Mouse (Mus musculus): ENCODE results near the gene Batf.

Gene Batf

DNA sequence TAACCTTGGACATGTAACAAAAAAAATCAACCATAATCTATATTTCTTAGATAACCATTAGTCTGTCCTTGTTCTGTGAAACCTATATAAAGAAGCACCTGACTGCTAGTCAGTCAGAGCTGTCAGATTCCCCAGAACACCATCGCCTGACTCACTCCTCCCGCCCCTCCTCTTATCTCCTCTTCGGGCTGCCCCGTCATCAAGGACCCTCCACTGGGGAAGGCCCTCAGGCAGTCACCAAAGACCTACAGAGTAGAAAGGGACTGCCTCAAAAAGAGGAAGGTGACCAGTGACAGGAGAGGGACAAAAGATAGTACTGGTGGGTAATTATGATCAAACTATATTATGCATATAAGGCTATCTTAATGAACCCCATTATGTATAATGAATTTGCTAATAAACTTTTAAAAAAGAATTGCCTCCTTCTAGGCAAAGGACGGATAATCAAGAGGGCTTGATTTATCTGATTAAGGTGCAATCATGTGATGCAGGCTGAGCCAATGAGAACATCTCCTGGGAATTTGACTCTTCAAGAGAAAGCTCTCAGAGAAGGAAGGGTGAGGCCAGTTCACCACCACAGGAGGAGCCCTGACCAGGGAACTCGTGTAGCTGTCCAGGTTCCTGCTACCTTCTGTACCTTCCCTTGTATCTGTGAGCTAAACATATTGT, 40.4 kb downstream of the Batf start:
- no peak for DNase-seq (ENCODE audit: low read depth, low spot score)

DNA sequence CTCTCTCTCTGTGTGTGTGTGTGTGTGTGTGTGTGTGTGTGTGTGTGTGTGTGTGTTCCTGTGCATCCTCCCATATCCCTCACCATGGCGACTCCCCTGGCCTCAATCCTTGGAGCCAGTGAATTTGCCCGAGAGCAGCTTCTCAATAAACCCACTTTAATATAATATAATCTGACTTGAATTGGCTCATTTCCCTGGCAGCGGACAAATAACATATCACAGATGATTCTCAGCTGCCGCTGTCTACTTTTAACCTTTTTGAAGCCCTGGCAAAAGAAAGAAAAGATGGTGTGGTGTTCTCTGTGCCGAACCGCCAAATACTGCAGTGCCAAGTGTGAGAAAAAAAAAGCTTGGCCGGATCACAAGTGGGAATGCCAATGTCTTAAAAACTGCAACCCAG, 41.7 kb downstream of the Batf start:
- no peak for DNase-seq (ENCODE audit: low read depth, low spot score)

DNA sequence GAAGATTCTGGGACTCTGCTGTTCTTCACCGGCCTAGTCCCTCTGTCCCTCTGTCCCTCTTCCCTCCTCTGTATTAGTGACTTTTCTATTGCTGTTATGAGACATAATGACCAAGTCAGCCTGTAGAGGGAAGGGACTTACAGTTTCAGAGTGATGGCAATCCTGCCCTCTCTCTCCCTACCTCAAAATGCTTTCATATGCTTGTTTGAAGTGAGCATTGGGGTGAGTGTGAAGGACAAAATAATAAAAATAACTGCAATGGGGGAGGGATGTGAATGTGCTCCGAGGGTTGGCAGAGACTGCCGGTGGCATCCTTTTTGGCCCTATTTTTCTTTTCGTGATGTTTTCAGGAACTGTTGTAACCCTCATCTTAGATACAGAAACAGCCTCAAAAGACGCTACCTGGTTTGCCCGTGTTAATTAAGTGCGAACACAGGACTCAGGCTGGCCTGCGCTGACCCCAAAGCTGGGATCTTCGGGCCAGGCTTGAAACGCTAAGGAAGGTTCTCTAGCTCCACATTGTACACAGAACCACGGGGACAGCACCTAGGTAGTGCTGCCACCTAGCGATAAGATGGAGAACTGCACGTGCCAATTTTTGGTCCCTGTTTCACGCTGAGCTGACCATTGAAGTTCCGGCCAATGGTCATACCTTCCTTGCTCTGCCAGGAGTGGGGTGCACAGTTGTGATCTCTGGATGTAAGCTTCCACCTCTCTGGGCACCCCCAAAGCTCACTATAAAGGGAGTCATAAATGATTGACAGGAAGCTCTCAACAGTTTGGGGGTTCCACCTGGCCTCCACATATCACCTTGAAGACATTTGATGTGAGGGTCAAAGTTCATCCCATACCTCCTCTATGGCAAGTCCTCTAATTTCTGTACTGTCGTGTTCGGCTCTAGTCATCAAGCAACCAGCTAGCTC, 42.8 kb downstream of the Batf start:
- DNase-seq (ENCODE audit: low read depth, low spot score) = peak; percentile 62

DNA sequence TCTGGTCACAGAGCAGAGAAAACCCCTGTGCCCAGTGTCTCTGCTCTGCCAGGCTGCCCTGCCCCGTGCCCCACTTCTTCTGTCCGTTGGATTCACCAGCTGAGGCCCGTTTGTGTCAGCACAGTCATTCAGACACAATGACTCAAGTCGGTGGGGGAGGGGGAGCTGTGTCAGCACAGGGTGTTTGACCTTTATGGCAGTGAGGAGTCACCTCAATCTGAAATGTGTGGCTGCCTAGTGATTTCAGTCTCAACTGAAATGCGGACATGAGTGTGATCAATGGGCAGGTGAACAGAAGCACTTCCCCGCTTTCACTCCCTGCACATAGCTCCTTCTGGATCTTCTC, 43.4 kb downstream of the Batf start:
- DNase-seq (ENCODE audit: low read depth, low spot score) = no peak

DNA sequence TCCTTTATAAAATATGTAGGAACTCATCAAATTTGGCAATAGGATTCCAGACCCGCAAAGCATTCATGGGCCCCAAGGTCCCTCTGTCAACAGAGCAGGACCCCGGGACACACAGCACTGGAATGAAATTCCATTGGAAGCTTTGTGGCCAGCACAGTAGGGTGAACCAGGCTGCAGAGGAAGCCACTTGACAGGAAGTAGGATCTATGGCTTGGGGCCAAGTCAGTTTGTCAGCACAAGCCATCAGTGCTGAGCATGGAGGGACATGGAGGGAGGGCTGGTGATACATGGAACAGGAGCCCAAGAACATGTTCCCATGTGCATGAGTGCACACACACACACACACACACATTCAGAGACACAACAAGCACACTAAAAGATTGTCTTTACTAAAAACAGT, 49.7 kb downstream of the Batf start:
- DNase-seq (ENCODE audit: low read depth, low spot score) = no peak

DNA sequence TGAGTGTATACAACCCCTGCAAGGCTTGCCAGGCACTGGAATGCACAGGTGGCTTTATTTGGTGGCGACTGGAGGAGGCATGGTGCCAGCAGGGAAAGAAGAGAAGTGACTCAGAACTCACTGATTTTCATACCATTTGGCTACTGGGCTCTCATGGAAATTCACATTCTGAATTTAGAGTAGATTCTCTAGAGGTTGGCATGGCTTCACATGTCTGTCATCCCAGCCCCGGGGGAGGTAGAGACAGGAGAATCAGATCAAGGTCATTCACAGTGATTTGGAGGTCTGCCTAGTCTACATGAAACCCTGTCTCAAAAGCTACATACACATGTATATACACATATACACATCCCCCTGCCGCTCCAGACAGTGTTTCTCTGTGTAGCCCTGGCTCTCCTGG, 50.5 kb downstream of the Batf start:
- DNase-seq (ENCODE audit: low read depth, low spot score) = no peak

DNA sequence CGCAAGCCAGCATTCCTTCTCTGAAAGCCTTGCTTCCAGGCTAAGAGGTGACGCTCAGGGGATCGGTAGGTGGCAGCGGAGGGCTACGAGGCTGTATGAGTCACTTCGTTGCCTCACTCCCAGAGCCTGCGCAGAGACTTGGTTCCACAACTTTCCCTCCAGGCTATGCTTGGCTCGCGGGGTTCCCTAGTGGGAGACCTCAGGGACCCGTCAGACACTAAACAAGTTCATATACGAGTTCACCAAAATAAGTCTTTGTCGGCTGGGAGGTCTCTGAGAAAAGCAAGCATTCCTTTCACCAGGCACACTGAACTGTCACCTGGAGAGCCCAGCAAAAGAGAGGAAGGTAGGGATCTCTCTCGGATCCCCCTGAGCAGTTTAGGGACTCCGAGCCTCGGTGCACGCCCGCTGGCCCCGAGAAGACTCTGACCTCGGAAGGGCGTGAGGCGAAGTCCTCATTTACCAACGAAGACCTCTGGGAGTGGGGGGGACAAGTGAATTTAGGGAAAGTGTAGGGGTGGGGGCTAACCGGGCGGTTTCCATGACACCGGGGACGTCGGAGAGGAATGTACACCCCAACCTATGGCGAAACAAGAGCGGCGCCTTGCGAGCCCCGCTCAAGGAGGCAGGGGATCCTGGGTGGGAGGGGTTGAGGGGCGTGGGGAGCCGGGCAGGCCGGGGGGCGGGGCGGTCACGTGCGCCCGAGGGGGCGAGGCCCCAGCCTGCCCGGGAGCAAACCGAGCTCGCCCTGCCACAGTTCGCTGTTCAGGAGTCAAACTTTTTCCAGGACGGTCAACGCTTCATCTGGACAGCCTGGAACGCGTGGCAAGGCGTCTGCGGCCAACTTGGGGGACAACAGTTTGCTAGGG, 59.6 kb downstream of the Batf start, which contains the start of gene Flvcr2:
Gene Flvcr2 (plus strand): TSS at position 713 of the 869 bp plus-strand sequence.
- DNase-seq (ENCODE audit: low read depth, low spot score) = peak; percentile 76

DNA sequence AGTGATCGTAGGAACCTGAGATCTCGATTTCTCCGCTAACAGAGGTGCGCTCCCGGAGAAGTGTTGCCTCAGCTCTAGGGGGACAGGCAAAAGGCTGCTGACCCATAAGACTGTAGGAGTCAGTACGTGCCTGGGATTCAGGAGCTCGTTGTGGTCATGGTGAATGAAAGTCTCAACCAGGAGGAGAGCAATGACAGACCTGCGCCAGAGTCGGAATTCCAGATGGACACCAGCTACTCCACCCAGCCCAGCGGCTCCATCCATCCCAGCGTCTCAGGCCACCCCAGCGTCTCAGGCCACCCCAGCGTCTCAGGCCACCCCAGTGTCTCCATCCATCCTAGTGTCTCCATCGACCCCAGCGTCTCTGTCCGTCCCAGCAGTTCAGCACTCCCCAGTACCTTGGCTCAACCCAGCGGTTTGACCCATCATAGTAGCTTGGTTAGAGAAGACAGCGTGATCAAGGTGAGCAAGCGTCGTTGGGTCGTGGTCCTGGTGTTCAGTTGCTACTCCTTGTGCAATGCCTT, 60.3 kb downstream of the Batf start:
- DNase-seq (ENCODE audit: low read depth, low spot score) = no peak

DNA sequence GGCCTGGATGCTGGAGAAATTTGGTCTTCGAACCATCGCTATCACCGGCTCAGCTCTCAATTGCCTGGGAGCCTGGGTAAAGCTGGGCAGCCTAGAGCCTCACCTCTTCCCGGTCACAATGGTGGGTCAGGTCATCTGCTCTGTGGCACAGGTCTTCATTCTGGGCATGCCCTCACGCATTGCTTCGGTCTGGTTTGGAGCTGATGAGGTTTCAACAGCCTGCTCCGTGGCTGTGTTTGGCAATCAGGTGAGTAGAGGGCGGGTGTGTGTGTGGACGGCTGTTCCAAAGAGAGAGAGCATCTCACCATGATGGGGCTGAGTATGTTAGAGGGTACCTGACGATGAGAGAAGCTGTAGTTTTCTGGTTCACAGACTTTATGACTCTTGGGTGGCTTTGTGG, 60.9 kb downstream of the Batf start:
- DNase-seq (ENCODE audit: low read depth, low spot score) = no peak

DNA sequence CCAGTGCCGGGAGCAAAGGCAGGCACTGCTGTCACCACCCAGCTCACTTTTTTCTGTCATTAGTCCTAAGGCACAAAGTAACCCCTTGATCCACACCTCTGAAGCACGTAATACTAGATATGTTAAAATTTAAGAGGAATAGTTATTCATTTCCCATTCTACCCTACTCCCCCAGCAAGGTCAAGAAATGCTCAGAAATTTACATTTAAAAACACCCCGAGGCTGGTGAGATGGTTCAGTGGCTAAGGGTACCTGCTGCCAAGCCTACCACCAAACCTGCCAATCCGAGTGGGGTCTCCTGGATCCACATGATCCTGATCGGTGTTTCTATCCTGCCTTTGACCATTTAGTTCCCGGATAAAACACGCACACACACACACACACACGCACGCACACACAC, 63.4 kb downstream of the Batf start:
- no peak for DNase-seq (ENCODE audit: low read depth, low spot score)

DNA sequence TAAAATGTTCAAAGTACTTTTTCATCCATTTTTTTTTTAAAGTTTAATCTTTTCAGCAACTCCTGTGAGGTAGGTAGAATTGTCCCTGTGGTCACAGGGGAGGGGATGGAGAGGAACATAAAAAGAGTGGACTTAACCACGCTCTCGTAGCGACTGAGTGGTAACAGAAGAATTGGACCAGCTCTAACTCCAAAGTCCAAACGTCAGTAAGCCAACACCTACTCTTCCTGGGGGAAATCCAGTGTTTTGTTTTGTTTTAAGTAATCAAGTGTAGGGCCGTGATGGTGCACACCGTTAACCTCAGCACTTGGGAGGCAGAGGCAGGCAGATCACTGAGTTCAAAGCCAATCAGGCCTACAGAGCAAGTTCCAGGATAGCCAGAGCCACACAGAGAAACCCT, 65.6 kb downstream of the Batf start:
- no peak for DNase-seq (ENCODE audit: low read depth, low spot score)

DNA sequence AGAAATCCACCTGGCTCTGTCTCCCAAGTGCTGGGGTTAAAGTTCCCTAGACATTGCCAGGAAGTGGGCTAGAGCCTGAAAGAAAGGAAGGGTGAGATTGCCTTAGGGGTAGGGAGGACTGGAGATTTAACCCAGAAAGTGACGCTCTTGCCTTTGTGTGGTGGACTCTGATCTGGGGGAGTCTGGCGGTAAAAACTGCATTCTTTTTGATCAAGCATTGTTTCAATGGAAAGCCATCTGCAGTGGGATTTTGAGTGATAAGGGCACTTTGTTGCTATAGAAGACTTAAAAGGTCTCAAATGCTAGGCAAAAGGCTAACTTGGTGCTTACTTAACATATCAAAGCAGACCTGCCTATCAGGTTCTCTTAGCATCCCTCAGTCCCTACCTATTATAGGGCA, 66.8 kb downstream of the Batf start:
- no peak for DNase-seq (ENCODE audit: low read depth, low spot score)

DNA sequence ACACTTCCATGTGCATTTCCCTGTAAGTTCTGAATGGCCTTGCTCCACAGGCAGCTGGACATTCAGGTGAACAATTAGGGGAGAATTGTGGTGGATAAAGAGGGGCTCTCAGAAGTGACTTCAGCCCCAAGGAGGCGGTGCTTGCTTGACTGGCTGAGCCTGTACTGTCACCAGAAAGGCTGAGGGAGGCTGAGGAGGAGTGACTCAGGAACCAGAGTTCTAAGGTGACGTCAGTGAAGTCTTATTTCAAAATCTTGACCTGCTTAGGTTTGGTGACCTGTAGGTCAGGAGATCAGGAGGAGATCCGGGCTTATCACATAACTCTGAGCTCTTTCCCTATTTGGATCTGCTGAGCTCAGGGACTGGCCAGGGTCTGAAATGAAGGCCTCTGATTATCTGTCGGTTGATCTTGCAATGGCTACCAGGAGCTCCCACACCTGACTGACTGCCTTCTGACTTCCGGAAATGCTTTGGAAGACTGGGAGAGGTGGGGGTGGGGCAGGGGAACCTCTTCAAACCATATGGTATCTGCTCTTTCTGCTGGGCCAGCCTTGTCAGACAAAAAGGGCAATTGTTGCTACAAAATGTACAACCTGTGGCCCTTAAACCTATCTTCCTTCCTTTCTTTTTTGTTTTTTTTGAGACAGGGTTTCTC, 68.3 kb downstream of the Batf start:
- DNase-seq (ENCODE audit: low read depth, low spot score) = no peak

DNA sequence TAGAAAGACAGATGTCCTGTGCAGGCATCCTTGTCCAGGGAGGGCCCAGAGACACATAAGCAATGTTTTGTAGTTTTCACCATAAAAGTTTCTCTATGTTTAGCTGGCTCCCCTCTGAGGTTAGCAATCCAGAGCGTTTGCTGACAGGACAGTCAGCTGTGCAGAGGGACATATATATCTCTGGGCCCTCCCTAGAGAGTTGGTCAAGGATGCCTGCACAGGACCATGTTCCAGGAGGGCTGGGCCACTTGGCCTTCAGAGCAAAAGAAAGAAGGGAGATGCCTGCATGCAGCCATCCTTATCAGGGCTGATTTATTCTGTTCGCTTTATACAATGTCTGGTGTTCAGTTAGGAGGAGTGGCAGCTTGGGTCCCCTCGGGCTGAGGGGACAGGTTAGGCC, 70.0 kb downstream of the Batf start:
- DNase-seq (ENCODE audit: low read depth, low spot score) = no peak

DNA sequence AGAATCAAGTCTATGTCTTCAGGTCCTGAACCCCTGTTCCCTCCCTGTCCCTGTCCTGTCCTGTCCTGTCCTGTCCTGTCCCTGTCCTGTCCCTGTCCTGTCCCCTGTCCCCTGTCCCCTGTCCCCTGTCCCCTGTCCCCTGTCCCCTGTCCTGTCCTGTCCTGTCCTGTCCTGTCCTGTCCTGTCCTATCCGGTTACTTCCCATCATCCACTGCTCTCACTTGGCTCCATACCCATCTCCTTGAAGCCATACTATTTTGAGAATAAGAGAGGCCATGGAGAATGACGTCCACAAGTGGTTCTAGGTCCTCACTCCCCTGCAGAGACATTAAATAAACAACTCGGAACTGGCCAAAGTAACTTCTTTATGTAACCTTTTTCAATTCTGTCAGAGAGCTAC, 70.6 kb downstream of the Batf start:
- no peak for DNase-seq (ENCODE audit: low read depth, low spot score)

All from forelimb bud, embryonic 11.5 days (tissue).